Mouse (Mus musculus) CH12.LX (cell line): ENCODE measurements around the gene Mpig6b. TPM values are rescaled to one million over a fixed set of nuclear protein-coding genes. Genes with fewer than 3 reads are reported as not detected.

Source experiments
- DNase-seq: peaks from one replicate; pipeline ENCODE4 v3.0.0-alpha.2; 2013; ENCODE audit errors: extremely low read depth
- H3K27ac ChIP-seq: 2 replicates; pipeline ENCODE4 v1.5.1; 2012; ENCODE audit warnings: low read depth, mild to moderate bottlenecking, control low read depth, moderate library complexity; ENCODE audit not compliant: insufficient read depth
- H3K27me3 ChIP-seq: replicated peaks from 2 replicates; pipeline ENCODE3; 2012; ENCODE audit warnings: inconsistent platforms
- H3K36me3 ChIP-seq, 2 experiments: replicated peaks in 1 of 2; 2 replicates each; pipeline versions ENCODE3 to v1.6.1; 2012; ENCODE audit warnings: inconsistent platforms in 1 of 2, low read length in 1 of 2, mild to moderate bottlenecking in 1 of 2, mixed read lengths in 1 of 2, moderate library complexity in 1 of 2; ENCODE audit not compliant: control insufficient read depth in 1 of 2, insufficient read depth in 1 of 2
- H3K4me1 ChIP-seq, 2 experiments: 2 replicates each; pipeline ENCODE4 v1.6.1; 2012; ENCODE audit warnings: inconsistent platforms in 1 of 2, moderate library complexity in 1 of 2; ENCODE audit not compliant: insufficient read depth in 2 of 2, control insufficient read depth in 1 of 2
- H3K4me2 ChIP-seq: 2 replicates; pipeline ENCODE4 v1.6.1; 2012; ENCODE audit warnings: low read depth, mild to moderate bottlenecking, control low read depth; ENCODE audit not compliant: poor library complexity, insufficient read depth, severe bottlenecking
- H3K4me3 ChIP-seq, 3 experiments: fragments of 150-350 bp in 1 of 3; sonication (generic) in 1 of 3; replicated peaks in 1 of 3; 2 replicates each; pipeline versions ENCODE3 to v1.5.1; 2011 to 2012; ENCODE audit warnings: low read depth in 2 of 3, low read length in 2 of 3, mild to moderate bottlenecking in 2 of 3, moderate library complexity in 2 of 3, control low read depth in 1 of 3, improper control_type of control experiment in 1 of 3, inconsistent platforms in 1 of 3, mixed read lengths in 1 of 3; ENCODE audit not compliant: poor library complexity in 1 of 3
- H3K79me2 ChIP-seq: replicated peaks from 2 replicates; pipeline ENCODE4 v1.6.1; 2012; ENCODE audit warnings: mild to moderate bottlenecking, moderate library complexity; ENCODE audit not compliant: control insufficient read depth, poor library complexity, insufficient read depth, severe bottlenecking; ENCODE audit errors: extremely low read depth
- H3K9ac ChIP-seq: 2 replicates; pipeline ENCODE4 v1.6.1; 2012; ENCODE audit warnings: low read depth, mild to moderate bottlenecking, control low read depth, moderate library complexity; ENCODE audit not compliant: insufficient read depth
- H3K9me3 ChIP-seq: replicated peaks from 2 replicates; pipeline ENCODE3; 2012; ENCODE audit warnings: low read length, inconsistent platforms, mixed read lengths
- BHLHE40 ChIP-seq: IDR thresholded peaks from 2 replicates; pipeline ENCODE4 v1.6.1; 2011; ENCODE audit warnings: mild to moderate bottlenecking, low read depth, low read length, improper control_type of control experiment
- CHD1 ChIP-seq: IDR thresholded peaks from 2 replicates; pipeline ENCODE4 v1.6.1; 2012; ENCODE audit warnings: low read depth, low read length, improper control_type of control experiment, inconsistent platforms
- CTCF ChIP-seq, 2 experiments: IDR thresholded peaks in 1 of 2; conservative IDR thresholded peaks in 1 of 2; 2 replicates each; pipeline ENCODE4 v1.5.1; 2011 to 2012; ENCODE audit warnings: low read depth in 2 of 2, low read length in 2 of 2, improper control_type of control experiment in 1 of 2, inconsistent platforms in 1 of 2, mild to moderate bottlenecking in 1 of 2, moderate library complexity in 1 of 2
- ETS1 ChIP-seq: conservative IDR thresholded peaks from 2 replicates; pipeline ENCODE4 v1.6.1; 2012; ENCODE audit warnings: low read depth, mild to moderate bottlenecking, inconsistent platforms, low read length, improper control_type of control experiment, moderate library complexity
- HCFC1 ChIP-seq: IDR thresholded peaks from 2 replicates; pipeline ENCODE4 v1.6.1; 2012; ENCODE audit warnings: low read depth, mild to moderate bottlenecking, inconsistent platforms, low read length, improper control_type of control experiment
- IRF4 ChIP-seq: IDR thresholded peaks from 2 replicates; pipeline ENCODE4 v1.6.1; 2014; ENCODE audit warnings: low read depth, mild to moderate bottlenecking, inconsistent platforms, low read length, improper control_type of control experiment
- JUND ChIP-seq: conservative IDR thresholded peaks from 2 replicates; pipeline ENCODE4 v1.6.1; 2011; ENCODE audit warnings: low read depth, low read length, improper control_type of control experiment
- KAT2A ChIP-seq: IDR thresholded peaks from 2 replicates; pipeline ENCODE4 v1.6.1; 2012; ENCODE audit warnings: low read length, improper control_type of control experiment, inconsistent platforms; ENCODE audit not compliant: insufficient replicate concordance
- MAZ ChIP-seq: IDR thresholded peaks from 2 replicates; pipeline ENCODE4 v1.6.1; 2012; ENCODE audit warnings: low read depth, mild to moderate bottlenecking, inconsistent platforms, low read length, improper control_type of control experiment, moderate library complexity
- MEF2A ChIP-seq: IDR thresholded peaks from 2 replicates; pipeline ENCODE4 v1.6.1; 2014; ENCODE audit warnings: low read depth, mild to moderate bottlenecking, inconsistent platforms, low read length, improper control_type of control experiment, borderline replicate concordance
- MYC ChIP-seq: IDR thresholded peaks from 2 replicates; pipeline ENCODE4 v1.6.1; 2011; ENCODE audit warnings: low read depth, mild to moderate bottlenecking, improper control_type of control experiment, low read length
- NRF1 ChIP-seq: IDR thresholded peaks from 2 replicates; pipeline ENCODE4 v1.6.1; 2014; ENCODE audit warnings: low read depth, mild to moderate bottlenecking, inconsistent platforms, low read length, improper control_type of control experiment, moderate library complexity
- PAX5 ChIP-seq: IDR thresholded peaks from 2 replicates; pipeline ENCODE4 v1.6.1; 2012; ENCODE audit warnings: low read length, inconsistent platforms, mixed read lengths
- POLR2A ChIP-seq: IDR thresholded peaks from 2 replicates; pipeline ENCODE4 v1.6.1; 2011; ENCODE audit warnings: low read depth, mild to moderate bottlenecking, improper control_type of control experiment, low read length
- POLR2AphosphoS2 ChIP-seq: IDR thresholded peaks from 2 replicates; pipeline ENCODE4 v1.6.1; 2011; ENCODE audit warnings: low read depth, low read length, improper control_type of control experiment
- RAD21 ChIP-seq: IDR thresholded peaks from 2 replicates; pipeline ENCODE4 v1.6.1; 2011; ENCODE audit warnings: low read depth, mild to moderate bottlenecking, low read length, improper control_type of control experiment, moderate library complexity
- SIN3A ChIP-seq: IDR thresholded peaks from 2 replicates; pipeline ENCODE4 v1.6.1; 2012; ENCODE audit warnings: low read length, improper control_type of control experiment, inconsistent platforms
- SMC3 ChIP-seq: IDR thresholded peaks from 2 replicates; pipeline ENCODE4 v1.6.1; 2011; ENCODE audit warnings: low read depth, low read length, improper control_type of control experiment
- TCF12 ChIP-seq: IDR thresholded peaks from 2 replicates; pipeline ENCODE4 v1.6.1; 2014; ENCODE audit warnings: low read depth, mild to moderate bottlenecking, inconsistent platforms, low read length, improper control_type of control experiment
- UBTF ChIP-seq: IDR thresholded peaks from 2 replicates; pipeline ENCODE4 v1.6.1; 2012; ENCODE audit warnings: low read depth, mild to moderate bottlenecking, inconsistent platforms, low read length, improper control_type of control experiment, moderate library complexity
- ZC3H11A ChIP-seq: IDR thresholded peaks from 2 replicates; pipeline ENCODE4 v1.6.1; 2012; ENCODE audit warnings: low read depth, mild to moderate bottlenecking, inconsistent platforms, low read length, improper control_type of control experiment
- ZKSCAN1 ChIP-seq: IDR thresholded peaks from 2 replicates; pipeline ENCODE4 v1.6.1; 2012; ENCODE audit warnings: low read depth, inconsistent platforms, low read length, improper control_type of control experiment, borderline replicate concordance
- ZNF384 ChIP-seq: IDR thresholded peaks from 2 replicates; pipeline ENCODE4 v1.6.1; 2012; ENCODE audit warnings: low read depth, low read length, improper control_type of control experiment, inconsistent platforms
- dilution Hi-C: fragments of 300-500 bp; cut with MboI; formaldehyde crosslinking; loops from 2 replicates; pipeline ENCODE4 v1.14.3; 2020; ENCODE audit warnings: low sequenced_read_pairs; ENCODE audit not compliant: extremely low pct_unique_long_range_greater_than_20kb, extremely low pct_ligation_motif_present
- in situ Hi-C: fragments of 300-500 bp; cut with MboI; formaldehyde crosslinking; loops from 3 replicates; pipeline ENCODE4 v1.14.3; 2019; ENCODE audit warnings: low sequenced_read_pairs, low pct_ligation_motif_present, low pct_unique_long_range_greater_than_20kb, mixed read lengths
- polyA plus RNA-seq: library from polyadenylated mRNA; unstranded; fragments of >175 nt; gene quantifications from 2 replicates; pipeline ENCODE4 v1.2.1, GENCODE M21; 2012; ENCODE audit warnings: low read depth; ENCODE audit not compliant: insufficient read length
- total RNA-seq, 2 experiments: library from RNA; depleted of rRNA; stranded (reverse); fragments of 300-350 nt in 1 of 2; fragments of >200 nt in 1 of 2; gene quantifications; 2 replicates each; pipeline ENCODE4 v1.2.3; 2012 to 2014

Gene Mpig6b
- total and polyA plus RNA-seq, 3 experiments, result 0.10 TPM; not detected in 2

- Histone ChIP-seq H3K27ac (no peak overlapping the region), H3K9ac (no peak overlapping the region), H3K4me1 (peaks cover 0 to 4% of the 10 kb centered on the region in 2 experiments; a peak in 1 of 4 replicates), H3K79me2 (no peaks in the 10 kb centered on the region), H3K36me3 (peaks cover 25 to 41% of the 10 kb centered on the region in 2 experiments), H3K9me3 (no peaks in the 10 kb centered on the region), H3K4me3 (no peak overlapping the region), H3K4me2 (no peak overlapping the region), H3K27me3 (no peaks in the 10 kb centered on the region)
- dilution Hi-C loops, result no loop called here
- in situ Hi-C loops, result no loop called here
- DNase-seq, result peak; percentile 30
- TF ChIP-seq ZC3H11A (0 out of 2 replicates have a peak, but pooled peaks have one; percentile 25), JUND (no peak), ZNF384 (peak; percentile 81), SMC3 (peak; percentile 81), BHLHE40 (no peak), CTCF (conservative IDR thresholded peaks at IDR 0.05 in 1 of 2, IDR thresholded peaks at IDR 0.05 in 1 of 2; ENCODE audit: low read depth in 2 of 2, low read length in 2 of 2) (peak in 1 of 2 experiments; percentile 81; a peak in 2 of 4 replicates), RAD21 (peak; percentile 79)
Observed at GRCm38 (mm10) chr17:35105740-35106389, 39.9 kb upstream of the Mpig6b start.

DNA sequence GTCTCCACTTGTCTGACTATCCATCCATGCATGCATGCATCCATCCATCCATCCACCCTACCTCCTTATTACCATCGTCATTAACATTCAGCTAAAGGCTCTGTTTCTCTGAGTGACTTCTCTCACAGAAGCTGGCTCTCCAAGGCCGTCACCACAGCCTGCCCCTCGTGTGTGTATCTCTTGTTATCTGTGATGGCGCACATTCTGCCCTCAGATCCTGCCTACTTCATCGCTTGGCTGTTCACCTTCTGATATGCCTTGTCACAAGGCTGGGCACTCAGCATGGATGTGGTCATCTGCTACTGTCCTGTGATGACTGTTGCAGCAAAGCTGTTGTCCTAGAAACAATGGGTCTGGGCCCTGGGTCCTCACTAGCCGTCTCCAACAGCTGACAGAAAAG is 38.8 kb upstream of the Mpig6b start:
- Histone ChIP-seq H3K4me2 (no peak overlapping the region), H3K27me3 (no peaks in the 10 kb centered on the region), H3K27ac (no peak overlapping the region), H3K4me1 (peaks cover 0 to 4% of the 10 kb centered on the region in 2 experiments; a peak in 1 of 4 replicates), H3K9me3 (no peaks in the 10 kb centered on the region), H3K79me2 (no peaks in the 10 kb centered on the region), H3K9ac (no peak overlapping the region), H3K36me3 (peaks cover 35 to 52% of the 10 kb centered on the region in 2 experiments), H3K4me3 (no peak overlapping the region)
- TF ChIP-seq MEF2A (no peak), CTCF (conservative IDR thresholded peaks at IDR 0.05 in 1 of 2, IDR thresholded peaks at IDR 0.05 in 1 of 2; ENCODE audit: low read depth in 2 of 2, low read length in 2 of 2) (no peak), MAZ (no peak), ZKSCAN1 (no peak), ZNF384 (no peak), TCF12 (no peak), NRF1 (no peak), SIN3A (no peak), CHD1 (no peak), IRF4 (no peak), HCFC1 (no peak), MYC (no peak), KAT2A (no peak), UBTF (no peak), PAX5 (no peak), JUND (no peak), POLR2A (no peak), ZC3H11A (no peak), POLR2AphosphoS2 (no peak), ETS1 (no peak)
- dilution Hi-C loops (no loop called here), in situ Hi-C loops (no loop called here)
- DNase-seq, result no peak
